Mouse (Mus musculus) CH12.LX (cell line): ENCODE results near the gene Hopx. TPM values are rescaled to one million over a fixed set of nuclear protein-coding genes. Genes with fewer than 3 reads are reported as not detected.

ENCODE experiments used
- DNase-seq: peaks from one replicate; pipeline ENCODE4 v3.0.0-alpha.2; 2013; ENCODE audit errors: extremely low read depth
- H3K27ac ChIP-seq: 2 replicates; pipeline ENCODE4 v1.5.1; 2012; ENCODE audit warnings: low read depth, mild to moderate bottlenecking, control low read depth, moderate library complexity; ENCODE audit not compliant: insufficient read depth
- H3K27me3 ChIP-seq: replicated peaks from 2 replicates; pipeline ENCODE3; 2012; ENCODE audit warnings: inconsistent platforms
- H3K36me3 ChIP-seq, 2 experiments: replicated peaks in 1 of 2; 2 replicates each; pipeline versions ENCODE3 to v1.6.1; 2012; ENCODE audit warnings: inconsistent platforms in 1 of 2, low read length in 1 of 2, mild to moderate bottlenecking in 1 of 2, mixed read lengths in 1 of 2, moderate library complexity in 1 of 2; ENCODE audit not compliant: control insufficient read depth in 1 of 2, insufficient read depth in 1 of 2
- H3K4me1 ChIP-seq, 2 experiments: 2 replicates each; pipeline ENCODE4 v1.6.1; 2012; ENCODE audit warnings: inconsistent platforms in 1 of 2, moderate library complexity in 1 of 2; ENCODE audit not compliant: insufficient read depth in 2 of 2, control insufficient read depth in 1 of 2
- H3K4me2 ChIP-seq: 2 replicates; pipeline ENCODE4 v1.6.1; 2012; ENCODE audit warnings: low read depth, mild to moderate bottlenecking, control low read depth; ENCODE audit not compliant: poor library complexity, insufficient read depth, severe bottlenecking
- H3K4me3 ChIP-seq, 3 experiments: fragments of 150-350 bp in 1 of 3; sonication (generic) in 1 of 3; replicated peaks in 1 of 3; 2 replicates each; pipeline versions ENCODE3 to v1.5.1; 2011 to 2012; ENCODE audit warnings: low read depth in 2 of 3, low read length in 2 of 3, mild to moderate bottlenecking in 2 of 3, moderate library complexity in 2 of 3, control low read depth in 1 of 3, improper control_type of control experiment in 1 of 3, inconsistent platforms in 1 of 3, mixed read lengths in 1 of 3; ENCODE audit not compliant: poor library complexity in 1 of 3
- H3K79me2 ChIP-seq: replicated peaks from 2 replicates; pipeline ENCODE4 v1.6.1; 2012; ENCODE audit warnings: mild to moderate bottlenecking, moderate library complexity; ENCODE audit not compliant: control insufficient read depth, poor library complexity, insufficient read depth, severe bottlenecking; ENCODE audit errors: extremely low read depth
- H3K9ac ChIP-seq: 2 replicates; pipeline ENCODE4 v1.6.1; 2012; ENCODE audit warnings: low read depth, mild to moderate bottlenecking, control low read depth, moderate library complexity; ENCODE audit not compliant: insufficient read depth
- H3K9me3 ChIP-seq: replicated peaks from 2 replicates; pipeline ENCODE3; 2012; ENCODE audit warnings: low read length, inconsistent platforms, mixed read lengths
- CHD1 ChIP-seq: IDR thresholded peaks from 2 replicates; pipeline ENCODE4 v1.6.1; 2012; ENCODE audit warnings: low read depth, low read length, improper control_type of control experiment, inconsistent platforms
- CTCF ChIP-seq, 2 experiments: IDR thresholded peaks in 1 of 2; conservative IDR thresholded peaks in 1 of 2; 2 replicates each; pipeline ENCODE4 v1.5.1; 2011 to 2012; ENCODE audit warnings: low read depth in 2 of 2, low read length in 2 of 2, improper control_type of control experiment in 1 of 2, inconsistent platforms in 1 of 2, mild to moderate bottlenecking in 1 of 2, moderate library complexity in 1 of 2
- E2F4 ChIP-seq: IDR thresholded peaks from 2 replicates; pipeline ENCODE4 v1.6.1; 2011; ENCODE audit warnings: low read depth, low read length, improper control_type of control experiment; ENCODE audit not compliant: insufficient replicate concordance
- ELF1 ChIP-seq: IDR thresholded peaks from 2 replicates; pipeline ENCODE4 v1.6.1; 2014; ENCODE audit warnings: low read depth, mild to moderate bottlenecking, inconsistent platforms, low read length, improper control_type of control experiment
- EP300 ChIP-seq: IDR thresholded peaks from 2 replicates; pipeline ENCODE4 v1.6.1; 2011; ENCODE audit warnings: low read length, improper control_type of control experiment
- GABPA ChIP-seq: IDR thresholded peaks from 2 replicates; pipeline ENCODE4 v1.6.1; 2012; ENCODE audit warnings: low read depth, low read length, improper control_type of control experiment, inconsistent platforms; ENCODE audit not compliant: insufficient replicate concordance
- HCFC1 ChIP-seq: IDR thresholded peaks from 2 replicates; pipeline ENCODE4 v1.6.1; 2012; ENCODE audit warnings: low read depth, mild to moderate bottlenecking, inconsistent platforms, low read length, improper control_type of control experiment
- IRF4 ChIP-seq: IDR thresholded peaks from 2 replicates; pipeline ENCODE4 v1.6.1; 2014; ENCODE audit warnings: low read depth, mild to moderate bottlenecking, inconsistent platforms, low read length, improper control_type of control experiment
- JUN ChIP-seq: IDR thresholded peaks from 2 replicates; pipeline ENCODE4 v1.6.1; 2011; ENCODE audit warnings: low read depth, mild to moderate bottlenecking, low read length, improper control_type of control experiment, moderate library complexity; ENCODE audit not compliant: insufficient read depth
- JUND ChIP-seq: conservative IDR thresholded peaks from 2 replicates; pipeline ENCODE4 v1.6.1; 2011; ENCODE audit warnings: low read depth, low read length, improper control_type of control experiment
- KAT2A ChIP-seq: IDR thresholded peaks from 2 replicates; pipeline ENCODE4 v1.6.1; 2012; ENCODE audit warnings: low read length, improper control_type of control experiment, inconsistent platforms; ENCODE audit not compliant: insufficient replicate concordance
- MAFK ChIP-seq: IDR thresholded peaks from 2 replicates; pipeline ENCODE4 v1.6.1; 2011; ENCODE audit warnings: low read length, improper control_type of control experiment; ENCODE audit not compliant: insufficient replicate concordance
- MAX ChIP-seq: IDR thresholded peaks from 2 replicates; pipeline ENCODE4 v1.6.1; 2011; ENCODE audit warnings: low read length, improper control_type of control experiment
- MAZ ChIP-seq: IDR thresholded peaks from 2 replicates; pipeline ENCODE4 v1.6.1; 2012; ENCODE audit warnings: low read depth, mild to moderate bottlenecking, inconsistent platforms, low read length, improper control_type of control experiment, moderate library complexity
- MEF2A ChIP-seq: IDR thresholded peaks from 2 replicates; pipeline ENCODE4 v1.6.1; 2014; ENCODE audit warnings: low read depth, mild to moderate bottlenecking, inconsistent platforms, low read length, improper control_type of control experiment, borderline replicate concordance
- MXI1 ChIP-seq: IDR thresholded peaks from 2 replicates; pipeline ENCODE4 v1.6.1; 2011; ENCODE audit warnings: mild to moderate bottlenecking, low read depth, low read length, improper control_type of control experiment
- NELFE ChIP-seq: IDR thresholded peaks from 2 replicates; pipeline ENCODE4 v1.6.1; 2011; ENCODE audit warnings: low read depth, low read length, improper control_type of control experiment
- PAX5 ChIP-seq: IDR thresholded peaks from 2 replicates; pipeline ENCODE4 v1.6.1; 2012; ENCODE audit warnings: low read length, inconsistent platforms, mixed read lengths
- POLR2A ChIP-seq: IDR thresholded peaks from 2 replicates; pipeline ENCODE4 v1.6.1; 2011; ENCODE audit warnings: low read depth, mild to moderate bottlenecking, improper control_type of control experiment, low read length
- POLR2AphosphoS2 ChIP-seq: IDR thresholded peaks from 2 replicates; pipeline ENCODE4 v1.6.1; 2011; ENCODE audit warnings: low read depth, low read length, improper control_type of control experiment
- RAD21 ChIP-seq: IDR thresholded peaks from 2 replicates; pipeline ENCODE4 v1.6.1; 2011; ENCODE audit warnings: low read depth, mild to moderate bottlenecking, low read length, improper control_type of control experiment, moderate library complexity
- SIN3A ChIP-seq: IDR thresholded peaks from 2 replicates; pipeline ENCODE4 v1.6.1; 2012; ENCODE audit warnings: low read length, improper control_type of control experiment, inconsistent platforms
- TBP ChIP-seq: conservative IDR thresholded peaks from 2 replicates; pipeline ENCODE4 v1.6.1; 2011; ENCODE audit warnings: low read depth, low read length, improper control_type of control experiment
- USF1 ChIP-seq: IDR thresholded peaks from 2 replicates; pipeline ENCODE4 v1.6.1; 2014; ENCODE audit warnings: low read depth, mild to moderate bottlenecking, inconsistent platforms, low read length, improper control_type of control experiment
- ZKSCAN1 ChIP-seq: IDR thresholded peaks from 2 replicates; pipeline ENCODE4 v1.6.1; 2012; ENCODE audit warnings: low read depth, inconsistent platforms, low read length, improper control_type of control experiment, borderline replicate concordance
- ZMIZ1 ChIP-seq: IDR thresholded peaks from 2 replicates; pipeline ENCODE4 v1.6.1; 2012; ENCODE audit warnings: low read depth, mild to moderate bottlenecking, inconsistent platforms, low read length, improper control_type of control experiment
- ZNF384 ChIP-seq: IDR thresholded peaks from 2 replicates; pipeline ENCODE4 v1.6.1; 2012; ENCODE audit warnings: low read depth, low read length, improper control_type of control experiment, inconsistent platforms
- dilution Hi-C: fragments of 300-500 bp; cut with MboI; formaldehyde crosslinking; loops from 2 replicates; pipeline ENCODE4 v1.14.3; 2020; ENCODE audit warnings: low sequenced_read_pairs; ENCODE audit not compliant: extremely low pct_unique_long_range_greater_than_20kb, extremely low pct_ligation_motif_present
- in situ Hi-C: fragments of 300-500 bp; cut with MboI; formaldehyde crosslinking; loops from 3 replicates; pipeline ENCODE4 v1.14.3; 2019; ENCODE audit warnings: low sequenced_read_pairs, low pct_ligation_motif_present, low pct_unique_long_range_greater_than_20kb, mixed read lengths
- polyA plus RNA-seq: library from polyadenylated mRNA; unstranded; fragments of >175 nt; gene quantifications from 2 replicates; pipeline ENCODE4 v1.2.1, GENCODE M21; 2012; ENCODE audit warnings: low read depth; ENCODE audit not compliant: insufficient read length
- total RNA-seq, 2 experiments: library from RNA; depleted of rRNA; stranded (reverse); fragments of 300-350 nt in 1 of 2; fragments of >200 nt in 1 of 2; gene quantifications; 2 replicates each; pipeline ENCODE4 v1.2.3; 2012 to 2014

The Hopx gene
- total and polyA plus RNA-seq, 3 experiments: 15.1 to 26.4 (median 20.0) TPM

DNA sequence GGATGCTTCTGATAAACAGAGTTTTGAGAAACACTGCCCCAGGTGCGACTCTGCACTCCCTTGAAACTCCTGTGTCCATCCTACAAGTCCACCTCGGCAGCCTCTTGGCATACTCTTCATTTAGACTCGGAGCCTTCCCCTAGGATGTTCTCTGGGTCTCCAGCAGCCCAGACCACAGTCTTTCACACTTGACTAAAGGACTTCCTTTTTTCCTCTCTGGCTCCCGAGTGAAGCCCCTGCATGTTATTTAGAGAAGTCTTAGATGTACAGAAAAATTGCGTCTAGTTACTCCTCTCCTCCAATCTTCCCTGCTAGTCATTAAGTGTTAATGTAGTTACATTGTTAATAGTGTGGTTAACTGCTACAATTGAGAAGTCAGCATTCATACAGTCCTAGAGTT lies 70.6 kb downstream of the Hopx start:
- H3K36me3 ChIP-seq: no peaks in the 10 kb centered on the region
- TF ChIP-seq IRF4 (no peak), MAX (no peak), POLR2A (no peak), RAD21 (no peak), HCFC1 (no peak), MXI1 (no peak), MAFK (no peak), CHD1 (no peak), ZKSCAN1 (no peak), GABPA (no peak), MEF2A (no peak), JUN (no peak), CTCF (conservative IDR thresholded peaks at IDR 0.05 in 1 of 2, IDR thresholded peaks at IDR 0.05 in 1 of 2; ENCODE audit: low read depth in 2 of 2, low read length in 2 of 2) (no peak), MAZ (no peak), NELFE (no peak), KAT2A (no peak), USF1 (no peak), ZMIZ1 (no peak)
- no peak overlapping the region for H3K4me3 ChIP-seq
- no peaks in the 10 kb centered on the region for H3K27me3 ChIP-seq
- in situ Hi-C loops (no loop called here), dilution Hi-C loops (no loop called here)
- H3K9me3 ChIP-seq: no peaks in the 10 kb centered on the region
- no peak overlapping the region for H3K9ac ChIP-seq
- no peak overlapping the region for H3K27ac ChIP-seq
- H3K4me2 ChIP-seq: no peak overlapping the region
- H3K79me2 ChIP-seq: no peaks in the 10 kb centered on the region
- H3K4me1 ChIP-seq: peaks cover 2 to 3% of the 10 kb centered on the region in 2 experiments; a peak in 2 of 4 replicates
- DNase-seq: no peak

GRCm38 (mm10) chr5:77039391-77039790 lies 75.5 kb downstream of the Hopx start:
- DNase-seq: no peak
- Histone ChIP-seq H3K4me3 (no peak overlapping the region), H3K27ac (no peak overlapping the region), H3K4me1 (no peaks in the 10 kb centered on the region), H3K36me3 (no peaks in the 10 kb centered on the region), H3K4me2 (no peak overlapping the region), H3K79me2 (no peaks in the 10 kb centered on the region), H3K9me3 (peaks cover 3% of the 10 kb centered on the region), H3K9ac (no peak overlapping the region), H3K27me3 (no peaks in the 10 kb centered on the region)
- TF ChIP-seq MAFK (no peak), MEF2A (no peak), JUND (no peak), TBP (no peak), SIN3A (no peak), USF1 (no peak), POLR2AphosphoS2 (no peak), RAD21 (no peak), GABPA (no peak), ZNF384 (no peak), ELF1 (no peak), PAX5 (no peak), E2F4 (no peak), MXI1 (no peak), CTCF (conservative IDR thresholded peaks at IDR 0.05 in 1 of 2, IDR thresholded peaks at IDR 0.05 in 1 of 2; ENCODE audit: low read depth in 2 of 2, low read length in 2 of 2) (no peak), EP300 (no peak), POLR2A (no peak), IRF4 (no peak)
- in situ Hi-C loops: no loop called here
- dilution Hi-C loops: no loop called here
